Comparison of ENCODE assay signal across 20 mouse cellular contexts in genomic region chr6:61065769-61066168, GRCm38 (mm10).
A peak's percentile ranks its signal among the peaks of the same experiment; 100 is the strongest.
DNase-seq lines count a peak whose midpoint lies in the region; ATAC-seq and TF ChIP-seq lines count a peak whose summit lies in the region.
"Had no signal": no experiment of that assay in that cellular context is flagged by ENCODE, and none has a peak within 500 bp of the region (broad histone marks: within the 10 kb centered on the region; RNA-seq: fewer than 3 reads in every experiment).

No protein-coding gene starts in this region.

- DNase-seq in forebrain, embryonic 11.5 days (ENCODE audit: low spot score) = no peak
- peak; percentile 67 for DNase-seq in A20 (ENCODE audit: low read depth, low spot score)
- DNase-seq in CD4-positive, CD25-positive, alpha-beta regulatory T cell, adult 2 months (ENCODE audit: low read depth, low spot score) = peak; percentile 12
- DNase-seq in heart, adult 8-10 months (ENCODE audit: low spot score) = no peak
- DNase-seq in kidney, adult 2 months = no peak
- DNase-seq in ovary, postnatal 14 days (ENCODE audit: low spot score) = no peak
- DNase-seq: adrenal gland, adult 8-10 months; adrenal gland, postnatal 36 days; cerebellum, adult 2 months; cerebellum, postnatal 10 days; gastrocnemius, postnatal 14 days; heart, adult 2 months had no signal

- H3K4me2 ChIP-seq in forebrain, embryonic 13.5 days = no peak overlapping the region
- H3K4me2 ChIP-seq in forebrain, embryonic 11.5 days (ENCODE audit: low read depth, low read length, severe bottlenecking) = no peak overlapping the region
- H3K4me2 ChIP-seq: heart, embryonic 12.5 days; hindbrain, embryonic 14.5 days had no signal

- no peak overlapping the region for H3K4me3 ChIP-seq in forebrain, embryonic 13.5 days
- H3K4me3 ChIP-seq in forebrain, embryonic 11.5 days (ENCODE audit: low read depth, low read length) = no peak overlapping the region
- no peak overlapping the region for H3K4me3 ChIP-seq in kidney, adult 2 months (ENCODE audit: insufficient read depth, low read depth, low read length)
- H3K4me3 ChIP-seq: embryonic facial prominence, embryonic 10.5 days; heart, adult 2 months; heart, embryonic 12.5 days; hindbrain, embryonic 10.5 days had no signal

- H3K9ac ChIP-seq in forebrain, embryonic 13.5 days = no peak overlapping the region
- no peak overlapping the region for H3K9ac ChIP-seq in forebrain, embryonic 11.5 days (ENCODE audit: low read length)
- H3K9ac ChIP-seq: heart, embryonic 12.5 days; hindbrain, embryonic 14.5 days had no signal

- H3K27me3 ChIP-seq in forebrain, embryonic 13.5 days = no peaks in the 10 kb centered on the region
- H3K27me3 ChIP-seq in forebrain, embryonic 11.5 days (ENCODE audit: control insufficient read depth, insufficient read depth, low read length) = no peaks in the 10 kb centered on the region
- no peaks in the 10 kb centered on the region for H3K27me3 ChIP-seq in kidney, adult 2 months (replicated peaks; ENCODE audit: control insufficient read depth, insufficient read depth, low read length)
- H3K27me3 ChIP-seq: CH12.LX; heart, embryonic 12.5 days had no signal

- ATAC-seq in forebrain, embryonic 13.5 days = no peak
- no peak for ATAC-seq in forebrain, embryonic 11.5 days (replicated peaks; ENCODE audit: low FRiP score)
- peak; percentile 65 for ATAC-seq in inflammation-experienced regulatory T-cells, adult 6 months
- ATAC-seq: Patski had no signal

- no peaks in the 10 kb centered on the region for H3K9me3 ChIP-seq in forebrain, embryonic 13.5 days (replicated peaks)
- no peaks in the 10 kb centered on the region for H3K9me3 ChIP-seq in forebrain, embryonic 11.5 days (ENCODE audit: control insufficient read depth, low read length)
- H3K9me3 ChIP-seq: embryonic facial prominence, embryonic 10.5 days; heart, embryonic 12.5 days; hindbrain, embryonic 10.5 days had no signal

- no peaks in the 10 kb centered on the region for H3K36me3 ChIP-seq in forebrain, embryonic 13.5 days (ENCODE audit: poor library complexity, severe bottlenecking)
- H3K36me3 ChIP-seq in forebrain, embryonic 11.5 days (ENCODE audit: control insufficient read depth, insufficient read depth, low read length) = no peaks in the 10 kb centered on the region
- no peaks in the 10 kb centered on the region for H3K36me3 ChIP-seq in kidney, adult 2 months (ENCODE audit: control insufficient read depth, insufficient read depth, low read length)
- H3K36me3 ChIP-seq: embryonic facial prominence, embryonic 10.5 days; heart, embryonic 12.5 days; hindbrain, embryonic 10.5 days had no signal

- peak overlapping the region; percentile 37; the same call in 1 of the 2 replicates for H3K27ac ChIP-seq in forebrain, embryonic 13.5 days
- no peak overlapping the region for H3K27ac ChIP-seq in forebrain, embryonic 11.5 days (ENCODE audit: low read depth, low read length)
- H3K27ac ChIP-seq in kidney, adult 2 months (ENCODE audit: insufficient read depth, low read depth, low read length) = no peak overlapping the region
- H3K27ac ChIP-seq: embryonic facial prominence, embryonic 10.5 days; heart, adult 2 months; hindbrain, embryonic 10.5 days had no signal

- TF ChIP-seq CTCF in kidney, adult 2 months (conservative IDR thresholded peaks at IDR 0.05; ENCODE audit: insufficient read depth, insufficient read length, low read depth, low read length) = no peak

- no peak for TF ChIP-seq POLR2A in kidney, adult 2 months (IDR thresholded peaks at IDR 0.05; ENCODE audit: low read depth, low read length)

- H3K4me1 ChIP-seq in forebrain, embryonic 13.5 days = peaks cover 30% of the 10 kb centered on the region
- peaks cover 7% of the 10 kb centered on the region for H3K4me1 ChIP-seq in forebrain, embryonic 11.5 days (replicated peaks; ENCODE audit: control insufficient read depth, insufficient read depth, low read length)
- H3K4me1 ChIP-seq in kidney, adult 2 months (ENCODE audit: control insufficient read depth, insufficient read depth, low read length) = no peaks in the 10 kb centered on the region
- H3K4me1 ChIP-seq: heart, embryonic 12.5 days had no signal

Comparison
In these comparisons a context has a peak if more than half of its experiments do, and no peak if none do; other contexts are left out.
1. DNase-seq: peak in A20 (single experiment) and CD4-positive, CD25-positive, alpha-beta regulatory T cell, adult 2 months (single experiment); none in forebrain, embryonic 11.5 days (single experiment), heart, adult 8-10 months (single experiment), kidney, adult 2 months (single experiment) and ovary, postnatal 14 days (single experiment).